Mouse (Mus musculus) neural tube, embryonic 11.5 days (tissue): Measurements from ENCODE around the gene Cdadc1. TPM values are rescaled to one million over a fixed set of nuclear protein-coding genes. Genes with fewer than 3 reads are reported as not detected.

ENCODE experiments used
- ATAC-seq: fragments of 200-750 bp; cut with Nextera tagmentation; 2 replicates; pipeline ENCODE4 v1.8.0; 2017; ENCODE audit warnings: moderate number of reproducible peaks, mild to moderate bottlenecking, moderate TSS enrichment, moderate library complexity; ENCODE audit not compliant: insufficient read depth, low FRiP score, low TSS enrichment
- DNase-seq: peaks from one replicate; pipeline ENCODE4 v3.0.0-alpha.2; 2015; ENCODE audit warnings: low spot score
- H3K27ac ChIP-seq: fragments of 300-500 bp; sonication (generic); 2 replicates; pipeline ENCODE4 v1.5.1; 2014; ENCODE audit warnings: low read depth, mild to moderate bottlenecking, low read length
- H3K27me3 ChIP-seq: fragments of 300-500 bp; sonication (generic); 2 replicates; pipeline ENCODE4 v1.6.1; 2014; ENCODE audit warnings: mild to moderate bottlenecking, low read length, mixed read lengths; ENCODE audit not compliant: control insufficient read depth, insufficient read depth
- H3K36me3 ChIP-seq: fragments of 300-500 bp; sonication (generic); 2 replicates; pipeline ENCODE4 v1.6.1; 2014; ENCODE audit warnings: mild to moderate bottlenecking, low read length, moderate library complexity, mixed read lengths; ENCODE audit not compliant: control insufficient read depth, insufficient read depth
- H3K4me1 ChIP-seq: fragments of 300-500 bp; sonication (generic); 2 replicates; pipeline ENCODE4 v1.6.1; 2014; ENCODE audit warnings: low read length, mixed read lengths; ENCODE audit not compliant: control insufficient read depth, insufficient read depth
- H3K4me2 ChIP-seq: fragments of 300-500 bp; sonication (generic); 2 replicates; pipeline ENCODE4 v1.6.1; 2014; ENCODE audit warnings: low read depth, mild to moderate bottlenecking, moderate library complexity
- H3K4me3 ChIP-seq: fragments of 300-500 bp; sonication (generic); 2 replicates; pipeline ENCODE4 v1.5.1; 2014; ENCODE audit warnings: low read depth, low read length
- H3K9ac ChIP-seq: fragments of 300-500 bp; sonication (generic); 2 replicates; pipeline ENCODE4 v1.6.1; 2014; ENCODE audit warnings: mild to moderate bottlenecking, low read length
- H3K9me3 ChIP-seq: fragments of 300-500 bp; sonication (generic); 2 replicates; pipeline ENCODE4 v1.6.1; 2016; ENCODE audit warnings: low read length; ENCODE audit not compliant: control insufficient read depth
- WGBS: fragments of 180-500 bp; shearing (Covaris S2); extraction: QIAGEN DNeasy Blood & Tissue Kit; methylation state at CpG from one replicate; pipeline ENCODE4 v1.1.7; 2014; 5-methylcytosine and 5-hydroxymethylcytosine counted together
- polyA plus RNA-seq: library from polyadenylated mRNA; unstranded; fragments of >200 nt; fragmentation: Nextera tagmentation; extraction: Ambion mirVana; gene quantifications from 2 replicates; pipeline ENCODE4 v1.2.1, GENCODE M21; 2014

Gene Cdadc1
- polyA plus RNA-seq, 1 experiment from 2014 or later: 28.7 TPM

DNA sequence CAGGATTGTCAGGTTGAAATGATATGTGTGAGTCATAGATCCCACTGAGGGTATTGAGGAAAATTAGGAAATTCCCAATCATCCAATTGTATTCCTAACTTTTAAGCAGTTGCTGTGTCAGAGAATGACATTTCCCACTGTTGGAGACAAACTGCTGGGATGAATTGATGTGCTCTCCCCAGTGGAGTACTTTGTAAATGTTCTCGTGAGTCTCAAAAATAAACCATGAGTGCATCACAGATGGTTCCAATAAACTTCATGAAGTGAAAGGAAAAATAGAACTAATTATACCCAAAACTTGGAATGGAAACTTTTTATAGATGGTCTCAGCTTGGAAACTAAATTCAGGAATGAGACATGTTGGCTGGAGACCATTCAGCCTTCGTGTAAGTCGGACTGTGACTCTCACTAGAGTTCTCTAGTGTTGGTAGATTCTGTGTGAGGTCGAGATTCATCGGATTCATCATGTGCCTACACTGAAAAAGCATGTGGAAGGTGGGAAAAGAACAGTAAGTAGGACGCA lies 83.8 kb downstream of the Cdadc1 start:
- no peak overlapping the region for H3K4me2 ChIP-seq
- H3K27ac ChIP-seq: no peak overlapping the region
- 88% methylated on average over 6 of the region's 6 CpGs for WGBS
- H3K9me3 ChIP-seq: no peaks in the 10 kb centered on the region
- H3K9ac ChIP-seq: no peak overlapping the region
- no peak for ATAC-seq
- no peak overlapping the region for H3K4me3 ChIP-seq
- no peaks in the 10 kb centered on the region for H3K27me3 ChIP-seq
- H3K36me3 ChIP-seq: no peaks in the 10 kb centered on the region
- no peak for DNase-seq
- no peaks in the 10 kb centered on the region for H3K4me1 ChIP-seq

Other genes starting within 250 kb of the Cdadc1 start
- gene Phf11d, start 232.5 kb downstream of the Cdadc1 start, polyA plus RNA-seq: 0.24 and 0.28 TPM in 2 replicates
- 0.55 and 0.81 TPM in 2 replicates for gene Phf11c, start 202.6 kb downstream of the Cdadc1 start, polyA plus RNA-seq
- 10.3 and 12.9 TPM in 2 replicates for gene Setdb2, start 157.1 kb downstream of the Cdadc1 start, polyA plus RNA-seq
- gene Cab39l, start 157.0 kb downstream of the Cdadc1 start, polyA plus RNA-seq: 38.5 and 41.5 TPM in 2 replicates
- 28.9 and 33.1 TPM in 2 replicates for gene Shisa2, start 27.3 kb upstream of the Cdadc1 start, polyA plus RNA-seq